Mouse (Mus musculus): ENCODE measurements around the gene Itgb1bp1. TPM values are rescaled to one million over a fixed set of nuclear protein-coding genes. Genes with fewer than 3 reads are reported as not detected.

Gene Itgb1bp1
- total RNA-seq (2021): 10 to 100 TPM; 82.2 to 97.0 TPM
- polyA plus RNA-seq (2012; rRNA removed): 12.6 and 18.8 TPM in 2 replicates
- long read RNA-seq, transcript Itgb1bp1-201 (7 exons, 1,921 nt): major isoform, 13 of 30 reads
- long read RNA-seq, transcript Itgb1bp1-206 (7 exons, 1,701 nt): minor isoform, 8 of 30 reads
- long read RNA-seq, partial matches to known transcripts: 2 of 30 reads
- long read RNA-seq, other reads (novel, unspliced or antisense): 7 of 30 reads

DNA sequence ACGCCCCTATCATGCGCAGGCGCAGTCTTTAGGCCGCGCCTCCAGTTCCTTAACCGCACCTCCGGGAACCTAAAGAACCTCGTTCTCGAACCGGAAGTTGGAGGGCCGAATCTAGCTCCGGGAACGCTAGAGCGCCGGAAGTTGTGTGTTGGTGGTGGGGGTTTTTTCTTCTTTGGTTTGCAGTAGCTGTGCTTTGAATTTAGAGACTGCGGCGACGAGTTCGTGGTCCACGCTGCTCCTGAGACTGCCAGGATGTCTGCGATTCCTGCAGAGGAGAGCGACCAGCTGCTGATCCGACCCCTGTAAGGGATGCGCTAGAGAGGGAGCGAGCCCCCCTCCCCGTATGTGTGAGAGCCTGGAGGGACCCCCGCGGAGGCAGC lies at the start of gene Itgb1bp1:
Gene Itgb1bp1 (minus strand): TSS at position 42 of the 380 bp plus-strand sequence.
- DNase-seq: peak; percentile 99

GRCm38 (mm10) chr12:21335869-21336268 lies 49.8 kb upstream of the Itgb1bp1 start:
- no peak for DNase-seq

DNA sequence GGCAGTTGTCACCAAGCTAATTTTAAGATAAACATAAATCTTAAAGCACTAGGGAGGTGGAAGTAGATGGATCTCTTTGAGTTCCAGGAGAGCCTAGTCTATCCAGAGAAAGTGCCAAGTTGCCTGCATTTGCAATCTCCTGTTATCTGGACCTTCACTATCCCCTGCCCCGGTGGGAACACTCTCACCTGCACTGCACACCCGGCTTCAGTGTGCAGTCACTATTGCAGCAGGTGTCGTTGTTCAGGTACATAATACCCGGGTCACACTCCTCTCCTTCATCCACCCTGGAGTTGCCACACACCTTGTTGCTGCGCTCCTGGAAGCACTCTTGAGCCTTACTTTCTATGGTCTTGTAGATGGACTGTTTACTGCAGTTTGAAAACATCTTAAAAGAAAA lies 47.7 kb upstream of the Itgb1bp1 start:
- no peak for DNase-seq

- no peak for DNase-seq
Observed at GRCm38 (mm10) chr12:21333021-21333420, 46.9 kb upstream of the Itgb1bp1 start.

DNA sequence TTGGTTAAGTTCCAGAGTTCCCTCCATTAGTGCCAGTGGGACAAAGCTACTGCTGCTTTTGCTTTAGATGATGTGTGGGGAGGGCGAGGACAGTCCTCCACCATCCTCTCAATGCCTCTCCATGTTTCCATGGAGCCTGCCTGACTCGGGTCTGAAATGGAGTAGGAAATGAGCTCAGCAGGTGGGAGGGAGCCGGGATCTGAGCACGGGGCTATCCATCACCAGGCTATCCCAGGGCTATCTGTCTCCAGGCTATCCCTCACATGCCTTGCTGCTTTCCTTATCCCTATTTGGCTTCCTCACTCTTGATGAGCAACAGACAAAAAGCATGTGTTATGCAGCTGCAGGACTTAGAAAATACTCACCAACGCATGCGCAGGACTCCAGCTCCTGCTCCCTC lies 45.6 kb upstream of the Itgb1bp1 start:
- no peak for DNase-seq

DNA sequence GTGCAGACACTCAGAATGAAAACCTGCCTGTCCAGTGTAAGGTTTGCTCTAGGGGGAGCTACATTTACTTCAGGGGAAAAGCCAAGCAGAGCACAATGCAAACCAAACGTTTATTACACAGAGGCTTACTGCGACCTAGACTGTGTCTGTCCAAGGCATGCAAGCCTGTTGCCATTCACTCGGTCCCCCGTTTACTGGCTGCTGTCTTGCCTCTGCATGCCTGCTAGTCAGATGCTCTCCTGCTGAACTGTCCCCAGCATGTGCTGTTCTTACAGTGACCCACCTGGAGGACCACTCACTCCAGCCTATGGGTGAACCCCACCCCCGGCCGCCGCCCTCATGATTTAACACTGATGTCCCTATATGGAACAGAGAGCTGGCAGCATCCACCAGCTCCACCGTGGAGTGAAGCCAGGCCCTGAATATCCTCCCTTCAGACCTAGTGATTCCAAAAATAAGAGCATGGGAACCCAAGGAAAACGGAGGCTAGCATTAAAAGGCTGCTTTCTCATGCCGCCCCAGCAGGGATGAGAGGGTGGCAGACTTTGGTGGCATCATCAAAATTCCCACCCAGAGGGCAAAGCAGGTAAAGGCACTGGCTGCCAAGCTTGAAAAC lies 45.0 kb upstream of the Itgb1bp1 start:
- no peak for DNase-seq

DNA sequence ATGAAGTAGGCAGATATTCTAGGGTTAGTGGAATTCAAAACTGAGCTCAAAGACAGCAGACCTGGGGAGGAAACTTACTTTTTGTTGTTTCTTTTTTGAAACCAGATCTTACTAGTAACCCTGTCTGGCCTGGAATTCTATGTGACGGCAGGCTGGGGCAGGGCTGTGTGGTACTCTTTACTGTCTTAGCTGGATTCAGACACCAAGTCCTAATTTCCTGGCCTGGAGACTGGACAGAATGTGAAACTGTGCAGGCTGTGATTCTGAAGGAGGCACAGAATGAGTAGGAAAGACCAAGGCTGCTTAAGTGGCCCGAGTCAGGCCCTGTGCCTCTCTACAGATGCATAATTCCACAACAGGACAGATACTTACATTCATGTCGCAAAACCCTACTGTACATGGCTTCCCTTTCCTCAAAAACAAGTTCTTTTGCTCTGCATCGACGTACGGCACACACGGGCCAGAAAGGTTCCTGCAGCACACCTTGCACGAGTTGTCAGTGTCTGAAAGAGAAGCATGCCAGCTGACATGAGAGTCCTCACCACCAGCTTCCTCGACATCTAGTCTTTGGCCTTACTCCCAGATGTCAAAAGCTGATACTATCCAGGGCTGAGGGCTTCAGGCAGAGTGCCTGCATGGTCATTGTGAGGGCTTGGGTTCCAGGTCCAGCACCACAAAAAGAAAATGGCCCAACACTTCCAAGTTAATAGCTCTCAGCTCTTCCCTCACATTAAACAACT lies 43.7 kb upstream of the Itgb1bp1 start:
- DNase-seq: no peak

DNA sequence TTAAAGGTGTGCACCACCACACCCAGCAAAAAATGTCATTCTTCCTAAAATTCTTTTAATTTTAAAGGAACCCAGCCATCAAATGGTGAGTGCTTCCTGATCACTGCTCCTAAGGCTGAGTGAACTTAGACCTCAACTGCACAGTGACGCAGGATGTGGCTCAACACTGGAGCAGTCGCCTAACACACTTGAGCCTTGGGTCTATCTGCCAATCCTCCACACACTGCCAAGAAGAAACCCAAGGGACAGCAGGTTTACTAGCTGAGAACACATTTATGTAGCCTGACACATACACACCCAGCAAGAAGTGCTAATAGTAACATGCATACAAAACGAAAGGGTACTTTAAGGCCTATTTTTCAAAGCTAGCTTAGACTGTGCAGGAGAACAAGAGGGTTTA lies 40.2 kb upstream of the Itgb1bp1 start:
- DNase-seq: peak; percentile 28

DNA sequence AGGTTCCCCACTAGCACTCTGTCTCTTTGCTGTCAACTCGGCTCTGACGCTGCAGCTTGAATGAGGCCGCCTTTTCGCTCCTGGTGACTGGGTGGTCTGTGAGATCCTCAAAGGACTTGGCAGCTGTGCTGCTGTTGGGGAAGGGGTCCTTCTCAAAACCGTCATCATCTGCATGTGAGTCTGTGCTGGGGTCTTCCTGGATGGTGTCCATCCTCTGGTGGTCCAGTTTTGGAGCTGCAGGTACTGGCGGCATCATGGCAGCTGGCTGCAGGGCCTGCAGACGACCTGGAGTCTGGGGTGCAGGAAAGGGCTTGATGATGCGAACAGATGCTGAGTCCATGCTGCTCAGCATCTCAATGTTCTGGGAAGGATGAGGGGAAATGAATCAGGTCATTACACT lies 39.2 kb upstream of the Itgb1bp1 start:
- DNase-seq: no peak

DNA sequence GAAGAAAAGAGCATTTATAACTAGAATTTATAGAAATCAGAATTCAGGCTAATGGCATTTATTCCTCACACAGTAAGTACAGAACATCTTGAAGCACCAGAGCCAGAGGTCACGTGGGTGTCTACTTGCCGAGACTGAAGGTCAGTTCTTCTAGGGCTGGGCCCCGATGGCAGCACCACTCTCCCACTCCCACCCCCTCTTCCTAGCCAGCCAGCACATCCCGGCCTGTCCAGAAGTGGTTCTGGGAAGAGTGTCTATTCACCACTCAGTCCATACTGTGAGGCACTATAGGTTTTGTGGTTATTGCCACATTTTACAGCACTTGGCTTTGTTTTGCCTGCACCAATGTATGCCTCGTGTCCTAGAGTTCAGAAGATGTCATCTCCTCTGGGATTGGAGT lies 38.0 kb upstream of the Itgb1bp1 start:
- no peak for DNase-seq

DNA sequence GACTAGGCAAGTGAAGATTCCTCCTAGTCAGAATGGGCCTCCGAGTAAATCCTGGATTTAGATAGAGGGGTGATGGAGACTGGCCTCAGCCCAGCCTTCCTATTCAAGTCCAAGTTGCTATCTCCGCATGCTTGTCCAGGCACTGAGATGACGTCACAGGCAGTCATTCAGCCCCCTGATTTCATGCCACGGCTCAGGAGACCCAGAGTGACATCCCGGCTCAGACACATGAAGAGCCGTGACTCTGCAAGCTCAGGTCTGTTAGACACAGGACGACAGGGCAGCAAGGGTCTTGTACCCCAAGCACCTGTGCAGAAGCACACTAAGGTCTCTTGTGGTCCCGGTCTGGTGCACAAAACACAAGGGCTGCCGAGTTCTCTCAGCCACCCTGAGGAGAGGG lies 36.8 kb upstream of the Itgb1bp1 start:
- no peak for DNase-seq

DNA sequence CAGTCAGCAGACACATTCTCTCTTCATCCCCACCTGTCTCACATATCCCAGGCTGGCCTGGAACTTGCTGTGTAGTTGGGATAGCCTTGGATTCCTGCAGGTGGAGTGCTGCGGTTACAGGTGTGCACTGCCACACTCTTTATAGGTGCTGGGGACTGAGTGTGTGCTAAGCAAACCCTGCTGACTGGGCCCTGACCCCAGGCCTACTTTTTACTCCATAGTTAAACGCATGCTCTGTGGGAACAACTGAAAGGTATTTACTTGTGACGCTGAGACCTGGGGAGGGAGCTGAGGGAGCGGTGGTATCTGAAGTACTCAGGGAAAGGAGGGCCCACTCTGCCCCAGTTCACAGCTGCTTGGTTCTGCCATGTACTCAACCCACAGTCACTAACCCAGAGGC lies 36.2 kb upstream of the Itgb1bp1 start:
- no peak for DNase-seq

- no peak for DNase-seq
Observed at GRCm38 (mm10) chr12:21321170-21321569, 35.1 kb upstream of the Itgb1bp1 start.

DNA sequence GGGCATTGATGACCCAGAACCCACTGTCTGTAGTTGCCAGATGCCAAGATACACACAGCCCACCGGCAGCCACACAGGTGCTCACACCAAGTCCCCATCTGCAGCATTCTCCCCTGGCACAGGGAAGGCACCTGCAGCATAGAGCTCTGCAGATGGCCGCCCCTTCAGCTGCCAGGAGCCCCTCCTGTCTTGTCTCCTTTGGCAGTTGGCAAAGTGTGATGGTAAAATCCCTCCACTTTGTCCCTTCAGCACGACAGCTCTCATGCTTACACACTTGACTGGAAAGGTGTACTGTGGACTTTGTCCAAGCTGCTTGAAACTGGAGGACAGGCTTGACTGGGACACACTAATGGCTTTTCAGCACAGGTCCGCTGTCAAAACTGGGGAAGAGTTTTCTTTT lies 34.2 kb upstream of the Itgb1bp1 start:
- no peak for DNase-seq

DNA sequence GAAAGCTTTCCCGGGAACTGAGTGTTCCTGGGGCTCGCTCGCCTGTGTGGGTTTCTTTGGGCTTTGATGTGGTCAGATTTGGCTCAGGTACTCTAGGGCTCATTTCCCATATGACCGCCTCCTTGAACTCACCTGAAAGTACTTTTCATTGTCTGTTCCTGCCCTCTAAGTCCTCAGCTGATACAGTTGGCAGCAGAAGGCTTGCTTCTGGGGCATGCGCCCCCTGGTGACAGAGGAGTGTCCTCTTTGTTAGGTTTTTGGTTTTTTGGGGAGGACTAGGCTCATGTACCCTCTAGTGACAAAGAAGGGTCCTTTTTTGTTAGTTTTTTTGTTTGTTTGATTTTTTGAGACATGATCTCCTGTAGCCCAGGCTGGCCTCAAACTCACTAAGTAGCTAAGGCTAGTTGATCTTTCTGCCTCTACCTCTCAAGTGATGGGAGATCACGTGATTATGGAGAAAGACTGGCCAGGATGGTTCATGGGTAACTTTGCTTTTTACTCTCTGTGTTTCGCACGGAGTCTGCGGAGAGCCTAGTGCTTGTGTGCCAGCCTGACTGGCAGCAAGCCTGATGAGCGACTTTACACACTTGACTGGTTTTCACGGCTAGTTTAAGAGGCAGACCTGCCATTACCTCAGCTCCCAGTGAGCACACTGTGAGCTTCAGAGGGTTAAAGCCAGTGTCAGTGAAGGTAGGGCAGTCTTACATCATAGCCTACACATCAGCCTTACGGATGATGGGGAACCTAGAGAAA lies 32.2 kb upstream of the Itgb1bp1 start:
- DNase-seq: peak; percentile 57

GRCm38 (mm10) chr12:21316869-21317265 lies 30.8 kb upstream of the Itgb1bp1 start:
- peak; percentile 77 for DNase-seq

GRCm38 (mm10) chr12:21315923-21316868 lies 30.1 kb upstream of the Itgb1bp1 start, which contains the start of gene Iah1:
Gene Iah1, plus strand, starts transcription at chr12:21316389.
- peak; percentile 93 for DNase-seq

DNA sequence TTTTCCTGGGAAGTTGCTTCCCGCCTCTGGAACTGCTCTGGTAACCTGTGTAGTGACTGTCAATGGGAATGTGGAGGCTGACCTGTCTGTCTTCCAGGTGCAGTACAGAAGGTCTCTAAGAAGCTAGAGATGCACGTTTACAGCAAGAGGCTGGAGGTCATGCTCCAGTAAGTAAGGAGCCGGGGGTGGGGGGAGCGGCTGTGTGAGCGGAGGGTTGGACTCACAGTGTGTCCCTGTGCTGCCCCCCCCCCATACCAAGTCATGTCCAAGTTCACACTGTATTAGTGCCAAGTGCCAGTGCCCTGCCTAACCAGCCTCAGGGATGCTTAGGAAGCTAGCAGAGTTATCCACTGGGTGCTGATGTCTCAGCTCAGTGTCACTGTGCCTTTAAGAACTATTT lies 26.1 kb upstream of the Itgb1bp1 start:
- DNase-seq: no peak

- no peak for DNase-seq
Observed at GRCm38 (mm10) chr12:21306721-21307120, 20.6 kb upstream of the Itgb1bp1 start.

DNA sequence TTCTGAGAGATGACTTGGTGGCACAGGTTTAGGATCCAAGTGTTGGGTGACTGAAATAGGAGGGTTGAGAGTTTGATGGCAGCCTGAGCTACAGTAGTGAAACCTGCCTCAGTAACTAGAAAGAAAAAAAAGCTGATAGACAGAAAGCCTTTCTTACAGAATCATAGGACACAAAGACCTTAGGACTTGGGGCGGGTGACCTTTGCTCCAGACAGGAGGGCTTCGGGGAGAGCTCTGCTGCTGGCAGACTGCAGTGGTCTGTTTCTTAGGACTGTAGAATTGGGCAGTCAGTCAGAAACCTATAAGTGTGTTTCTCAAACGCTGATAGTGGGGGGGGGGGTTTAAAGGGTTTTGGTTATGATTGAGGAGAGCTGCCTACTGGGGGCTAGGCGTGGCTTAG lies 19.7 kb upstream of the Itgb1bp1 start:
- no peak for DNase-seq

GRCm38 (mm10) chr12:21302361-21302783 lies 16.3 kb upstream of the Itgb1bp1 start:
- DNase-seq: no peak
